Mouse (Mus musculus): ENCODE measurements around the gene Trim25.

- TF ChIP-seq CTCF (IDR thresholded peaks at IDR 0.05; ENCODE audit: borderline replicate concordance, insufficient read depth, low read length), result no peak
- TF ChIP-seq POLR2A (IDR thresholded peaks at IDR 0.05; ENCODE audit: low read depth, low read length), result no peak
Observed at GRCm38 (mm10) chr11:89020681-89021305, 21.6 kb downstream of the Trim25 start.

Data from embryonic fibroblast, embryonic 13.5 days (primary cell).